Mouse (Mus musculus) induced T-regulatory cell, adult 2 months (primary cell): ENCODE results near the gene 2810004N23Rik.
A peak's percentile ranks its signal among the peaks of the same experiment; 100 is the strongest.

Experiments used
- DNase-seq: peaks from one replicate; pipeline ENCODE4 v3.0.0-alpha.2; 2012; ENCODE audit warnings: low read depth

Gene 2810004N23Rik

GRCm38 (mm10) chr8:124862321-124863162 lies at the start of gene 2810004N23Rik, which contains the start of gene Gnpat:
Gene 2810004N23Rik (minus strand): TSS chr8:124863120.
Gene Gnpat (plus strand): TSS chr8:124863033.
- peak; percentile 95 for DNase-seq

- DNase-seq = no peak
These were observed 49.3 kb upstream of the 2810004N23Rik start for GRCm38 (mm10) chr8:124911938-124912872.

GRCm38 (mm10) chr8:124910349-124910748 lies 47.4 kb upstream of the 2810004N23Rik start:
- no peak for DNase-seq

GRCm38 (mm10) chr8:124909936-124910335 lies 47.0 kb upstream of the 2810004N23Rik start:
- DNase-seq = no peak

GRCm38 (mm10) chr8:124905482-124905881 lies 42.6 kb upstream of the 2810004N23Rik start:
- no peak for DNase-seq

GRCm38 (mm10) chr8:124903198-124903597 lies 40.3 kb upstream of the 2810004N23Rik start:
- DNase-seq = no peak

- DNase-seq = no peak
These were observed 35.5 kb upstream of the 2810004N23Rik start for GRCm38 (mm10) chr8:124898251-124898905.

GRCm38 (mm10) chr8:124897386-124898250 lies 34.7 kb upstream of the 2810004N23Rik start, which contains the start of the genes Exoc8 and Sprtn:
Gene Exoc8 (minus strand): TSS chr8:124897705.
Gene Sprtn (plus strand): TSS chr8:124897886.
- DNase-seq = peak; percentile 98

- DNase-seq = peak; percentile 68
These were observed 33.9 kb upstream of the 2810004N23Rik start for GRCm38 (mm10) chr8:124896632-124897385.

- no peak for DNase-seq
These were observed 33.2 kb upstream of the 2810004N23Rik start for GRCm38 (mm10) chr8:124896010-124896631.

- no peak for DNase-seq
These were observed 29.7 kb upstream of the 2810004N23Rik start for GRCm38 (mm10) chr8:124892596-124892995.

GRCm38 (mm10) chr8:124888385-124888784 lies 25.5 kb upstream of the 2810004N23Rik start:
- DNase-seq = peak; percentile 25

GRCm38 (mm10) chr8:124878946-124879526 lies 16.1 kb upstream of the 2810004N23Rik start:
- DNase-seq = no peak

GRCm38 (mm10) chr8:124878141-124878540 lies 15.2 kb upstream of the 2810004N23Rik start:
- no peak for DNase-seq

- DNase-seq = no peak
These were observed 9.8 kb upstream of the 2810004N23Rik start for GRCm38 (mm10) chr8:124872690-124873089.

- DNase-seq = no peak
These were observed 9.2 kb upstream of the 2810004N23Rik start for GRCm38 (mm10) chr8:124872081-124872480.

- no peak for DNase-seq
These were observed 8.6 kb upstream of the 2810004N23Rik start for GRCm38 (mm10) chr8:124871474-124871873.

- DNase-seq = no peak
These were observed 6.8 kb upstream of the 2810004N23Rik start for GRCm38 (mm10) chr8:124869708-124870107.

GRCm38 (mm10) chr8:124867126-124867525 lies 4.2 kb upstream of the 2810004N23Rik start:
- DNase-seq = no peak
